Mouse (Mus musculus): ENCODE results near the gene Ankrd53.
A peak's percentile ranks its signal among the peaks of the same experiment; 100 is the strongest.

The Ankrd53 gene

GRCm38 (mm10) chr6:83728488-83728887 lies 34.0 kb upstream of the Ankrd53 start:
- TF ChIP-seq CTCF (conservative IDR thresholded peaks at IDR 0.05; ENCODE audit: low read length) (peak; percentile 91), NANOG (IDR thresholded peaks at IDR 0.05; ENCODE audit: borderline replicate concordance, low read length) (no peak)
- no peaks in the 10 kb centered on the region for H3K9me3 ChIP-seq (ENCODE audit: low read length)
- no peak overlapping the region for H3K4me3 ChIP-seq (replicated peaks; ENCODE audit: low read length)
- H3K27me3 ChIP-seq (ENCODE audit: insufficient read depth, low read length) = peaks cover 20% of the 10 kb centered on the region; the same call in 1 of the 2 replicates
- no peaks in the 10 kb centered on the region for H3K36me3 ChIP-seq (ENCODE audit: insufficient read depth, low read length)
- peaks cover 20% of the 10 kb centered on the region for H3K4me1 ChIP-seq (replicated peaks; ENCODE audit: low read depth, low read length)

- Histone ChIP-seq H3K4me1 (replicated peaks; ENCODE audit: low read depth, low read length) (peaks cover 20% of the 10 kb centered on the region), H3K27me3 (ENCODE audit: insufficient read depth, low read length) (peaks cover 20% of the 10 kb centered on the region; the same call in 1 of the 2 replicates), H3K36me3 (ENCODE audit: insufficient read depth, low read length) (no peaks in the 10 kb centered on the region), H3K9me3 (ENCODE audit: low read length) (0 out of 2 replicates have a peak, but pooled peaks cover 5% of the 10 kb centered on the region), H3K4me3 (replicated peaks; ENCODE audit: low read length) (no peak overlapping the region)
- no peak for TF ChIP-seq POU5F1 (IDR thresholded peaks at IDR 0.05; ENCODE audit: borderline replicate concordance, low read length)
- TF ChIP-seq NANOG (IDR thresholded peaks at IDR 0.05; ENCODE audit: borderline replicate concordance, low read length) = no peak
- TF ChIP-seq CTCF (conservative IDR thresholded peaks at IDR 0.05; ENCODE audit: low read length) = no peak
These were observed 33.0 kb upstream of the Ankrd53 start for GRCm38 (mm10) chr6:83729350-83729970.

DNA sequence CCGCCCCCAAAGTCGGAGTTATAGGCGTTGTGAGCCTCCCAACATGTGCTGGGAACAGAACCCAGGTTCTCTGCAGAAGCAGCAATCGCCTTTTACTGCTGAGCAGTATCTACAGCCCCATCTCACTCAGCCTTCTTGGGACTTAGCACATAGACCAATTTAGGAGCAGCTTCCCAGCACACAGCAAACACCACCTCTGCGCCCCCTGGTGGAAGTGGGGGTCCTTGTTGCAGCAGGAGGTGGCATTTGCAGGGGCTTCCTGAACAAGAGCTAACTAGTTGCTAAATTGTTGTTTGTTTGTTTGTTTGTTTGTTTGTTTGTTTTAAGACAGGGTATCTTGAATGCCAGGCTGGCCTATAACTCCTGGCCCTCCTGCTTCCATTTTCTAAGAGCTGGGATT lies 31.3 kb upstream of the Ankrd53 start:
- TF ChIP-seq POU5F1 (IDR thresholded peaks at IDR 0.05; ENCODE audit: borderline replicate concordance, low read length) = no peak
- peak; percentile 90 for TF ChIP-seq CTCF (conservative IDR thresholded peaks at IDR 0.05; ENCODE audit: low read length)
- no peak for TF ChIP-seq NANOG (IDR thresholded peaks at IDR 0.05; ENCODE audit: borderline replicate concordance, low read length)
- Histone ChIP-seq H3K36me3 (ENCODE audit: insufficient read depth, low read length) (no peaks in the 10 kb centered on the region), H3K9me3 (ENCODE audit: low read length) (0 out of 2 replicates have a peak, but pooled peaks cover 5% of the 10 kb centered on the region), H3K4me3 (replicated peaks; ENCODE audit: low read length) (no peak overlapping the region), H3K27me3 (ENCODE audit: insufficient read depth, low read length) (peaks cover 23% of the 10 kb centered on the region), H3K4me1 (replicated peaks; ENCODE audit: low read depth, low read length) (peaks cover 16% of the 10 kb centered on the region)

- no peak for TF ChIP-seq CTCF (conservative IDR thresholded peaks at IDR 0.05; ENCODE audit: low read length)
- TF ChIP-seq NANOG (IDR thresholded peaks at IDR 0.05; ENCODE audit: borderline replicate concordance, low read length) = no peak
- TF ChIP-seq POU5F1 (IDR thresholded peaks at IDR 0.05; ENCODE audit: borderline replicate concordance, low read length) = no peak
These were observed 25.1 kb upstream of the Ankrd53 start for GRCm38 (mm10) chr6:83737311-83737710.

GRCm38 (mm10) chr6:83738596-83738995 lies 23.8 kb upstream of the Ankrd53 start:
- no peaks in the 10 kb centered on the region for H3K36me3 ChIP-seq (ENCODE audit: insufficient read depth, low read length)
- peak overlapping the region; percentile 46 for H3K4me3 ChIP-seq (replicated peaks; ENCODE audit: low read length)
- H3K4me1 ChIP-seq (replicated peaks; ENCODE audit: low read depth, low read length) = peaks cover 31% of the 10 kb centered on the region
- peaks cover 14% of the 10 kb centered on the region for H3K27me3 ChIP-seq (ENCODE audit: insufficient read depth, low read length)
- TF ChIP-seq POU5F1 (IDR thresholded peaks at IDR 0.05; ENCODE audit: borderline replicate concordance, low read length) (no peak), NANOG (IDR thresholded peaks at IDR 0.05; ENCODE audit: borderline replicate concordance, low read length) (no peak), CTCF (conservative IDR thresholded peaks at IDR 0.05; ENCODE audit: low read length) (no peak)
- peaks cover 13% of the 10 kb centered on the region; the same call in 1 of the 2 replicates for H3K9me3 ChIP-seq (ENCODE audit: low read length)

More at GRCm38 (mm10) chr6:83737311-83737710, 25.1 kb upstream of the Ankrd53 start:
- Histone ChIP-seq H3K27me3 (ENCODE audit: insufficient read depth, low read length) (peaks cover 12% of the 10 kb centered on the region), H3K36me3 (ENCODE audit: insufficient read depth, low read length) (no peaks in the 10 kb centered on the region), H3K9me3 (ENCODE audit: low read length) (peaks cover 12% of the 10 kb centered on the region; the same call in 1 of the 2 replicates), H3K4me1 (replicated peaks; ENCODE audit: low read depth, low read length) (peaks cover 23% of the 10 kb centered on the region), H3K4me3 (replicated peaks; ENCODE audit: low read length) (peak overlapping the region; percentile 77)

GRCm38 (mm10) chr6:83742761-83743160 lies 19.7 kb upstream of the Ankrd53 start, which contains the start of gene Atp6v1b1:
TSS of gene Atp6v1b1 (plus strand) at chr6:83742990.
- Histone ChIP-seq H3K4me1 (replicated peaks; ENCODE audit: low read depth, low read length) (peaks cover 44% of the 10 kb centered on the region), H3K9me3 (ENCODE audit: low read length) (peaks cover 8% of the 10 kb centered on the region; the same call in 1 of the 2 replicates), H3K27me3 (ENCODE audit: insufficient read depth, low read length) (peaks cover 36% of the 10 kb centered on the region), H3K36me3 (ENCODE audit: insufficient read depth, low read length) (no peaks in the 10 kb centered on the region), H3K4me3 (replicated peaks; ENCODE audit: low read length) (no peak within 1 kb of the TSS)
- TF ChIP-seq CTCF (conservative IDR thresholded peaks at IDR 0.05; ENCODE audit: low read length) (no peak), POU5F1 (IDR thresholded peaks at IDR 0.05; ENCODE audit: borderline replicate concordance, low read length) (no peak), NANOG (IDR thresholded peaks at IDR 0.05; ENCODE audit: borderline replicate concordance, low read length) (no peak)

- Histone ChIP-seq H3K4me3 (replicated peaks; ENCODE audit: low read length) (no peak overlapping the region), H3K27me3 (ENCODE audit: insufficient read depth, low read length) (peaks cover 41% of the 10 kb centered on the region), H3K36me3 (ENCODE audit: insufficient read depth, low read length) (no peaks in the 10 kb centered on the region), H3K4me1 (replicated peaks; ENCODE audit: low read depth, low read length) (peaks cover 40% of the 10 kb centered on the region), H3K9me3 (ENCODE audit: low read length) (peaks cover 8% of the 10 kb centered on the region; the same call in 1 of the 2 replicates)
- no peak for TF ChIP-seq CTCF (conservative IDR thresholded peaks at IDR 0.05; ENCODE audit: low read length)
- no peak for TF ChIP-seq NANOG (IDR thresholded peaks at IDR 0.05; ENCODE audit: borderline replicate concordance, low read length)
- TF ChIP-seq POU5F1 (IDR thresholded peaks at IDR 0.05; ENCODE audit: borderline replicate concordance, low read length) = no peak
These were observed 19.2 kb upstream of the Ankrd53 start for GRCm38 (mm10) chr6:83743212-83743611.

- Histone ChIP-seq H3K4me3 (replicated peaks; ENCODE audit: low read length) (peak overlapping the region; percentile 23; the same call in 1 of the 2 replicates), H3K4me1 (replicated peaks; ENCODE audit: low read depth, low read length) (peaks cover 33% of the 10 kb centered on the region), H3K9me3 (ENCODE audit: low read length) (peaks cover 8% of the 10 kb centered on the region; the same call in 1 of the 2 replicates), H3K36me3 (ENCODE audit: insufficient read depth, low read length) (no peaks in the 10 kb centered on the region), H3K27me3 (ENCODE audit: insufficient read depth, low read length) (peaks cover 47% of the 10 kb centered on the region)
- TF ChIP-seq NANOG (IDR thresholded peaks at IDR 0.05; ENCODE audit: borderline replicate concordance, low read length) (no peak), CTCF (conservative IDR thresholded peaks at IDR 0.05; ENCODE audit: low read length) (no peak), POU5F1 (IDR thresholded peaks at IDR 0.05; ENCODE audit: borderline replicate concordance, low read length) (no peak)
These were observed 18.3 kb upstream of the Ankrd53 start for GRCm38 (mm10) chr6:83744126-83744525.

Measured in E14TG2a.4 (cell line).